Mouse (Mus musculus): ENCODE measurements around the gene Usp3.

- no peak for TF ChIP-seq USF1 (IDR thresholded peaks at IDR 0.05; ENCODE audit: low read depth, low read length)
- no peak for TF ChIP-seq E2F4 (IDR thresholded peaks at IDR 0.05; ENCODE audit: insufficient replicate concordance, low read depth, low read length)
- no peak for TF ChIP-seq POLR2A (IDR thresholded peaks at IDR 0.05; ENCODE audit: low read depth, low read length)
- TF ChIP-seq UBTF (IDR thresholded peaks at IDR 0.05; ENCODE audit: low read depth, low read length), result no peak
- TF ChIP-seq CTCF (conservative IDR thresholded peaks at IDR 0.05 in 1 of 2, IDR thresholded peaks at IDR 0.05 in 1 of 2; ENCODE audit: low read depth in 2 of 2, low read length in 2 of 2), result no peak
- no peak for TF ChIP-seq ZC3H11A (IDR thresholded peaks at IDR 0.05; ENCODE audit: low read depth, low read length)
- TF ChIP-seq MYC (IDR thresholded peaks at IDR 0.05; ENCODE audit: low read depth, low read length), result no peak
- TF ChIP-seq ZKSCAN1 (IDR thresholded peaks at IDR 0.05; ENCODE audit: borderline replicate concordance, low read depth, low read length), result no peak
- TF ChIP-seq GABPA (IDR thresholded peaks at IDR 0.05; ENCODE audit: insufficient replicate concordance, low read depth, low read length), result no peak
These were observed 85.3 kb downstream of the Usp3 start for GRCm38 (mm10) chr9:66507684-66508083.

Data from CH12.LX (cell line).